Mouse (Mus musculus): ENCODE results near the gene Cenpm. TPM values are rescaled to one million over a fixed set of nuclear protein-coding genes. Genes with fewer than 3 reads are reported as not detected.

Cenpm gene
- polyA plus RNA-seq, 2 experiments, result 21.6 to 42.1 TPM

GRCm38 (mm10) chr15:82286157-82286556, 41.6 kb upstream of the Cenpm start:
- ATAC-seq (ENCODE audit: insufficient read depth), result peak; percentile 69
- 29% methylated on average over 12 of the region's 12 CpGs for WGBS (ENCODE audit: insufficient replicate concordance)

GRCm38 (mm10) chr15:82280638-82281037, 36.1 kb upstream of the Cenpm start:
- Histone ChIP-seq H3K36me3 (replicated peaks; ENCODE audit: control insufficient read depth, insufficient read depth, low read depth) (no peaks in the 10 kb centered on the region), H3K9me3 (ENCODE audit: control insufficient read depth, low read length) (no peaks in the 10 kb centered on the region), H3K4me1 (replicated peaks; ENCODE audit: control insufficient read depth in 2 of 2, insufficient read depth in 2 of 2, low read length in 1 of 2) (no peaks in the 10 kb centered on the region), H3K4me3 (ENCODE audit: insufficient read depth in 1 of 2, low read depth in 2 of 2, low read length in 2 of 2) (no peak overlapping the region), H3K27ac (no peak overlapping the region), H3K27me3 (ENCODE audit: control insufficient read depth, insufficient read depth, low read length) (peaks cover 12% of the 10 kb centered on the region), H3K4me2 (ENCODE audit: low read depth) (no peak overlapping the region), H3K9ac (replicated peaks) (no peak overlapping the region)
- 57% methylated on average over 4 of the region's 4 CpGs for WGBS (ENCODE audit: insufficient replicate concordance)
- DNase-seq (ENCODE audit: low read depth in 3 of 3, low spot score in 3 of 3) (no peak), ATAC-seq (ENCODE audit: insufficient read depth) (no peak)
- TF ChIP-seq EP300 (IDR thresholded peaks at IDR 0.05; ENCODE audit: low read depth) (no peak), CTCF (IDR thresholded peaks at IDR 0.05; ENCODE audit: low read depth) (no peak)

More at GRCm38 (mm10) chr15:82286157-82286556, 41.6 kb upstream of the Cenpm start:
- Histone ChIP-seq H3K9me3 (ENCODE audit: control insufficient read depth, low read length) (no peaks in the 10 kb centered on the region), H3K36me3 (replicated peaks; ENCODE audit: control insufficient read depth, insufficient read depth, low read depth) (no peaks in the 10 kb centered on the region), H3K27me3 (ENCODE audit: control insufficient read depth, insufficient read depth, low read length) (no peaks in the 10 kb centered on the region), H3K27ac (no peak overlapping the region), H3K4me1 (replicated peaks; ENCODE audit: control insufficient read depth in 2 of 2, insufficient read depth in 2 of 2, low read length in 1 of 2) (no peaks in the 10 kb centered on the region), H3K4me2 (ENCODE audit: low read depth) (no peak overlapping the region; the same call in 1 of the 2 replicates), H3K9ac (replicated peaks) (no peak overlapping the region), H3K4me3 (ENCODE audit: insufficient read depth in 1 of 2, low read depth in 2 of 2, low read length in 2 of 2) (no peak overlapping the region)
- no peak for DNase-seq (ENCODE audit: low read depth in 3 of 3, low spot score in 3 of 3)
- TF ChIP-seq CTCF (IDR thresholded peaks at IDR 0.05; ENCODE audit: low read depth) (no peak), EP300 (IDR thresholded peaks at IDR 0.05; ENCODE audit: low read depth) (no peak)

- Histone ChIP-seq H3K27me3 (ENCODE audit: control insufficient read depth, insufficient read depth, low read length) (peaks cover 40% of the 10 kb centered on the region), H3K9me3 (ENCODE audit: control insufficient read depth, low read length) (no peaks in the 10 kb centered on the region), H3K36me3 (replicated peaks; ENCODE audit: control insufficient read depth, insufficient read depth, low read depth) (no peaks in the 10 kb centered on the region), H3K4me1 (replicated peaks; ENCODE audit: control insufficient read depth in 2 of 2, insufficient read depth in 2 of 2, low read length in 1 of 2) (no peaks in the 10 kb centered on the region), H3K27ac (no peak overlapping the region), H3K4me3 (ENCODE audit: insufficient read depth in 1 of 2, low read depth in 2 of 2, low read length in 2 of 2) (no peak overlapping the region), H3K4me2 (ENCODE audit: low read depth) (no peak overlapping the region), H3K9ac (replicated peaks) (no peak overlapping the region)
- ATAC-seq (ENCODE audit: insufficient read depth) (no peak), DNase-seq (ENCODE audit: low read depth in 3 of 3, low spot score in 3 of 3) (no peak)
- WGBS (ENCODE audit: insufficient replicate concordance), result 22% methylated on average over 5 of the region's 5 CpGs
- no peak for TF ChIP-seq EP300 (IDR thresholded peaks at IDR 0.05; ENCODE audit: low read depth)
- no peak for TF ChIP-seq CTCF (IDR thresholded peaks at IDR 0.05; ENCODE audit: low read depth)
Observed at GRCm38 (mm10) chr15:82277591-82277990, 33.0 kb upstream of the Cenpm start.

DNA sequence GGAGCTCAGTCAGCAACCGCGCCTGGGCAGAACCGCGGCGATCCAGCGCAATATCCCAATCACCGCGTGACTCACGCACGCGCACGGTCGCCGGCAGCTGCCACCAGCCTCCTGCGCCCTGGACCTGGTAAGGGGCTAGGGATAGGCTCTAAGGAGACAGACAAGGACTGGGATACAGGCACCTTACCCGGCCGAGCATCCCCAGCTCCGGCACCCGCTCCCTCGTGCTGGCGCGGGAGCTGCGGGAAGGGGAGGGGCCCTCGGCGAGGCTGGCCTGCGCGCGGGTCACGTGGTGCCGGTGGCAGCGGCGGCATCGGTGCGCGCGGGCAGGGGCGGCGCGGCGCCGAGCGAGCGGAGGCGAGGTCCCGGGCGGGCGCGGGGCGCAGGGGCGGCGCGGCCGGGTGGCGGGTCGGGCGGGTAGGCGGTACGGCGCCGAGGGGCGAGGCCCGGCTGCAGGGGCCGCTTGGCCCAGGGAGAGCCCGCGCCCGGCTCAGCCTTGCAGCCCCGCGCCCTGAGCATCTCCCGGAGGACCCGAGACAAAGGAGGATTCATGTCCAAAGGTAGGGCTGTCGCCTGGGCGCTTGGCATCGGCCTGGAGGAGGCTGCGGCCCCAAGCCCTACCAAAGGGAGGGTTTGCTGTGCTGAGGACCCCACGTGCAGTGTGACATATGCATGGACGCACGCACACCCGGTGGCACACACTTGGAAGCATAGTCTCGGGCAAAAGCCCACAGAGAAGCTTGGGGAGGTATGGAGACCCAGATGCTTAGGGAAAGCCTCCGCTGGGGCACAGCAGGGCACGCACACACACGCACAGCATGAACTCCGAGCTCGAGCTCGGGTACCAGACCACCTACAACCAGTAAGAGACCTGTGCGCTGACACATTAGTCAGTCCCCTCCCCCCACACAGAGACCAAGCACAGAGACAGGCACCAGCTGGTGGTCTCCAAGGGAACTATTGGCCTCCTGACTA, 30.7 kb upstream of the Cenpm start:
- ATAC-seq (ENCODE audit: insufficient read depth), result no peak
- H3K9ac ChIP-seq (replicated peaks), result no peak overlapping the region
- TF ChIP-seq CTCF (IDR thresholded peaks at IDR 0.05; ENCODE audit: low read depth) (no peak), EP300 (IDR thresholded peaks at IDR 0.05; ENCODE audit: low read depth) (no peak)
- H3K36me3 ChIP-seq (replicated peaks; ENCODE audit: control insufficient read depth, insufficient read depth, low read depth), result no peaks in the 10 kb centered on the region
- H3K4me1 ChIP-seq (replicated peaks; ENCODE audit: control insufficient read depth in 2 of 2, insufficient read depth in 2 of 2, low read length in 1 of 2), result no peaks in the 10 kb centered on the region
- peak overlapping the region in 1 of 2 experiments; percentile 42; a peak in 2 of 4 replicates for H3K4me3 ChIP-seq (ENCODE audit: insufficient read depth in 1 of 2, low read depth in 2 of 2, low read length in 2 of 2)
- no peaks in the 10 kb centered on the region for H3K9me3 ChIP-seq (ENCODE audit: control insufficient read depth, low read length)
- no peak overlapping the region for H3K27ac ChIP-seq
- H3K4me2 ChIP-seq (ENCODE audit: low read depth), result peak overlapping the region; percentile 57
- DNase-seq (ENCODE audit: low read depth in 3 of 3, low spot score in 3 of 3), result no peak
- WGBS (ENCODE audit: insufficient replicate concordance), result 1% methylated on average over 82 of the region's 86 CpGs
- peaks cover 42% of the 10 kb centered on the region for H3K27me3 ChIP-seq (ENCODE audit: control insufficient read depth, insufficient read depth, low read length)

DNA sequence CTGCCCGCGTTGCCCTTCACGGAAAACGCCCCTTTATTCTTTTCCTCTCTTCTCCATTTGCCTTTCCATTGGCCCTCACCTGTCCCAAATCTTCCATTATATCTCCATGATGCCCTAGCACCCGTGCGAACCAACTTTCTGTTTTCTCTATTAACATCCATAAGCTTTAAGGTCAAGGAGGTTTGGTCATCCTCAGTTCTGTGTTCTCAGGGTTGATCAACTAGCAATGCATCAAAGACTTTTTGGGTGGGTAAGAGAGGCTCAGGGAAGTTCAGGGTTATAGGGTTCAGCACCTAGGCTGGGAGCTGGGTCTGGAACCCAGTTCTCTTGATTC, 30.0 kb upstream of the Cenpm start, which contains the start of gene Sept3:
Gene Sept3 (plus strand): TSS at position 301 of the 334 bp plus-strand sequence.
- DNase-seq (ENCODE audit: low read depth in 3 of 3, low spot score in 3 of 3) (no peak), ATAC-seq (ENCODE audit: insufficient read depth) (no peak)
- no peaks in the 10 kb centered on the region for H3K9me3 ChIP-seq (ENCODE audit: control insufficient read depth, low read length)
- H3K27me3 ChIP-seq (ENCODE audit: control insufficient read depth, insufficient read depth, low read length), result peaks cover 42% of the 10 kb centered on the region
- H3K27ac ChIP-seq, result no peak within 1 kb of the TSS
- no peaks in the 10 kb centered on the region for H3K36me3 ChIP-seq (replicated peaks; ENCODE audit: control insufficient read depth, insufficient read depth, low read depth)
- H3K4me1 ChIP-seq (replicated peaks; ENCODE audit: control insufficient read depth in 2 of 2, insufficient read depth in 2 of 2, low read length in 1 of 2), result no peaks in the 10 kb centered on the region
- H3K4me3 ChIP-seq (ENCODE audit: insufficient read depth in 1 of 2, low read depth in 2 of 2, low read length in 2 of 2), result peak within 1 kb of the TSS in 1 of 2 experiments; percentile 42; a peak in 2 of 4 replicates
- no peak within 1 kb of the TSS for H3K9ac ChIP-seq (replicated peaks)
- 22% methylated on average over 6 of the region's 6 CpGs for WGBS (ENCODE audit: insufficient replicate concordance)
- TF ChIP-seq CTCF (IDR thresholded peaks at IDR 0.05; ENCODE audit: low read depth) (no peak), EP300 (IDR thresholded peaks at IDR 0.05; ENCODE audit: low read depth) (no peak)
- peak within 1 kb of the TSS; percentile 57 for H3K4me2 ChIP-seq (ENCODE audit: low read depth)
